Mouse (Mus musculus) testis, adult 2 months (tissue): Measurements from ENCODE around the gene Bag6. TPM values are rescaled to one million over a fixed set of nuclear protein-coding genes. Genes with fewer than 3 reads are reported as not detected.

Experiments used
- H3K27ac ChIP-seq: fragments of 200-500 bp; 2 replicates; pipeline ENCODE4 v1.5.1; 2012; ENCODE audit warnings: low read depth, low read length; ENCODE audit not compliant: control insufficient read depth, insufficient read depth
- H3K27me3 ChIP-seq: fragments of 200-500 bp; 2 replicates; pipeline ENCODE4 v1.6.1; 2012; ENCODE audit warnings: mild to moderate bottlenecking, low read length, moderate library complexity; ENCODE audit not compliant: control insufficient read depth, insufficient read depth
- H3K36me3 ChIP-seq: fragments of 200-500 bp; 2 replicates; pipeline ENCODE4 v1.6.1; 2012; ENCODE audit warnings: mild to moderate bottlenecking, low read length; ENCODE audit not compliant: control insufficient read depth, insufficient read depth
- H3K4me1 ChIP-seq: fragments of 200-500 bp; 2 replicates; pipeline ENCODE4 v1.6.1; 2012; ENCODE audit warnings: low read length; ENCODE audit not compliant: control insufficient read depth, insufficient read depth
- H3K4me3 ChIP-seq: fragments of 200-500 bp; 2 replicates; pipeline ENCODE4 v1.5.1; 2012; ENCODE audit warnings: low read depth, mild to moderate bottlenecking, low read length, moderate library complexity, mixed read lengths; ENCODE audit not compliant: control insufficient read depth
- CTCF ChIP-seq: fragments of 200-500 bp; IDR thresholded peaks from 2 replicates; pipeline ENCODE4 v1.5.1; 2012; ENCODE audit warnings: low read depth, mild to moderate bottlenecking, inconsistent platforms, low read length, moderate library complexity; ENCODE audit not compliant: control insufficient read depth, insufficient read depth, insufficient replicate concordance
- POLR2A ChIP-seq: fragments of 200-500 bp; IDR thresholded peaks from 2 replicates; pipeline ENCODE4 v1.6.1; 2012; ENCODE audit warnings: low read depth, mild to moderate bottlenecking, inconsistent platforms, low read length, moderate library complexity; ENCODE audit not compliant: control insufficient read depth
- polyA plus RNA-seq: library from polyadenylated mRNA; depleted of rRNA; stranded (reverse); fragments of >200 nt; gene quantifications from 2 replicates; pipeline ENCODE4 v1.2.3, GENCODE M21; 2012

Gene Bag6
- polyA plus RNA-seq, 1 experiment, result 709 TPM

GRCm38 (mm10) chr17:35173329-35173728, 38.4 kb downstream of the Bag6 start:
- no peak for TF ChIP-seq CTCF
- no peak for TF ChIP-seq POLR2A
- H3K4me3 ChIP-seq, result peak overlapping the region; percentile 81
- no peaks in the 10 kb centered on the region for H3K4me1 ChIP-seq
- H3K27ac ChIP-seq, result no peak overlapping the region
- no peaks in the 10 kb centered on the region for H3K36me3 ChIP-seq
- no peaks in the 10 kb centered on the region for H3K27me3 ChIP-seq

GRCm38 (mm10) chr17:35174201-35174977, 39.4 kb downstream of the Bag6 start:
- Histone ChIP-seq H3K27me3 (no peaks in the 10 kb centered on the region), H3K36me3 (no peaks in the 10 kb centered on the region), H3K4me3 (peak overlapping the region; percentile 94), H3K27ac (no peak overlapping the region), H3K4me1 (no peaks in the 10 kb centered on the region)
- TF ChIP-seq POLR2A (no peak), CTCF (no peak)

- peak overlapping the region; percentile 94 for H3K4me3 ChIP-seq
- TF ChIP-seq CTCF, result no peak
- TF ChIP-seq POLR2A, result no peak
- no peaks in the 10 kb centered on the region for H3K27me3 ChIP-seq
- peak overlapping the region; percentile 80 for H3K27ac ChIP-seq
- H3K4me1 ChIP-seq, result no peaks in the 10 kb centered on the region
- no peaks in the 10 kb centered on the region for H3K36me3 ChIP-seq
Observed at GRCm38 (mm10) chr17:35175382-35175781, 40.4 kb downstream of the Bag6 start.

- H3K4me1 ChIP-seq, result no peaks in the 10 kb centered on the region
- H3K27me3 ChIP-seq, result no peaks in the 10 kb centered on the region
- peak within 1 kb of the TSS; percentile 80 for H3K27ac ChIP-seq
- H3K36me3 ChIP-seq, result no peaks in the 10 kb centered on the region
- no peak for TF ChIP-seq CTCF
- TF ChIP-seq POLR2A, result no peak
- peak within 1 kb of the TSS; percentile 94 for H3K4me3 ChIP-seq
Observed at GRCm38 (mm10) chr17:35175968-35176367, 41.0 kb downstream of the Bag6 start, which contains the start of gene Aif1. Gene Aif1 (minus strand): TSS chr17:35176068.

GRCm38 (mm10) chr17:35178528-35178927, 43.5 kb downstream of the Bag6 start:
- Histone ChIP-seq H3K27me3 (no peaks in the 10 kb centered on the region), H3K4me1 (no peaks in the 10 kb centered on the region)
- peak; percentile 82; the same call in 1 of the 2 replicates for TF ChIP-seq CTCF
- no peak for TF ChIP-seq POLR2A

GRCm38 (mm10) chr17:35180093-35180492, 45.1 kb downstream of the Bag6 start:
- Histone ChIP-seq H3K36me3 (no peaks in the 10 kb centered on the region), H3K27me3 (no peaks in the 10 kb centered on the region), H3K4me3 (no peak overlapping the region), H3K27ac (no peak overlapping the region), H3K4me1 (no peaks in the 10 kb centered on the region)
- TF ChIP-seq CTCF, result no peak
- TF ChIP-seq POLR2A, result no peak

More at GRCm38 (mm10) chr17:35178528-35178927, 43.5 kb downstream of the Bag6 start:
- H3K4me3 ChIP-seq, result no peak overlapping the region
- H3K36me3 ChIP-seq, result no peaks in the 10 kb centered on the region
- H3K27ac ChIP-seq, result no peak overlapping the region

- H3K27me3 ChIP-seq, result no peaks in the 10 kb centered on the region
- no peaks in the 10 kb centered on the region for H3K36me3 ChIP-seq
- H3K27ac ChIP-seq, result no peak overlapping the region
- peak overlapping the region; percentile 17 for H3K4me3 ChIP-seq
- peaks cover 10% of the 10 kb centered on the region for H3K4me1 ChIP-seq
- TF ChIP-seq CTCF (no peak), POLR2A (no peak)
Observed at GRCm38 (mm10) chr17:35185639-35186611, 50.9 kb downstream of the Bag6 start.
